Mouse (Mus musculus) CH12.LX (cell line): ENCODE results near the gene Hectd1. TPM values are rescaled to one million over a fixed set of nuclear protein-coding genes. Genes with fewer than 3 reads are reported as not detected.

Source experiments
- DNase-seq: peaks from one replicate; pipeline ENCODE4 v3.0.0-alpha.2; 2013; ENCODE audit errors: extremely low read depth
- H3K27ac ChIP-seq: 2 replicates; pipeline ENCODE4 v1.5.1; 2012; ENCODE audit warnings: low read depth, mild to moderate bottlenecking, control low read depth, moderate library complexity; ENCODE audit not compliant: insufficient read depth
- H3K27me3 ChIP-seq: replicated peaks from 2 replicates; pipeline ENCODE3; 2012; ENCODE audit warnings: inconsistent platforms
- H3K36me3 ChIP-seq, 2 experiments: replicated peaks in 1 of 2; 2 replicates each; pipeline versions ENCODE3 to v1.6.1; 2012; ENCODE audit warnings: inconsistent platforms in 1 of 2, low read length in 1 of 2, mild to moderate bottlenecking in 1 of 2, mixed read lengths in 1 of 2, moderate library complexity in 1 of 2; ENCODE audit not compliant: control insufficient read depth in 1 of 2, insufficient read depth in 1 of 2
- H3K4me1 ChIP-seq, 2 experiments: 2 replicates each; pipeline ENCODE4 v1.6.1; 2012; ENCODE audit warnings: inconsistent platforms in 1 of 2, moderate library complexity in 1 of 2; ENCODE audit not compliant: insufficient read depth in 2 of 2, control insufficient read depth in 1 of 2
- H3K4me2 ChIP-seq: 2 replicates; pipeline ENCODE4 v1.6.1; 2012; ENCODE audit warnings: low read depth, mild to moderate bottlenecking, control low read depth; ENCODE audit not compliant: poor library complexity, insufficient read depth, severe bottlenecking
- H3K4me3 ChIP-seq, 3 experiments: fragments of 150-350 bp in 1 of 3; sonication (generic) in 1 of 3; replicated peaks in 1 of 3; 2 replicates each; pipeline versions ENCODE3 to v1.5.1; 2011 to 2012; ENCODE audit warnings: low read depth in 2 of 3, low read length in 2 of 3, mild to moderate bottlenecking in 2 of 3, moderate library complexity in 2 of 3, control low read depth in 1 of 3, improper control_type of control experiment in 1 of 3, inconsistent platforms in 1 of 3, mixed read lengths in 1 of 3; ENCODE audit not compliant: poor library complexity in 1 of 3
- H3K79me2 ChIP-seq: replicated peaks from 2 replicates; pipeline ENCODE4 v1.6.1; 2012; ENCODE audit warnings: mild to moderate bottlenecking, moderate library complexity; ENCODE audit not compliant: control insufficient read depth, poor library complexity, insufficient read depth, severe bottlenecking; ENCODE audit errors: extremely low read depth
- H3K9ac ChIP-seq: 2 replicates; pipeline ENCODE4 v1.6.1; 2012; ENCODE audit warnings: low read depth, mild to moderate bottlenecking, control low read depth, moderate library complexity; ENCODE audit not compliant: insufficient read depth
- H3K9me3 ChIP-seq: replicated peaks from 2 replicates; pipeline ENCODE3; 2012; ENCODE audit warnings: low read length, inconsistent platforms, mixed read lengths
- BHLHE40 ChIP-seq: IDR thresholded peaks from 2 replicates; pipeline ENCODE4 v1.6.1; 2011; ENCODE audit warnings: mild to moderate bottlenecking, low read depth, low read length, improper control_type of control experiment
- CHD1 ChIP-seq: IDR thresholded peaks from 2 replicates; pipeline ENCODE4 v1.6.1; 2012; ENCODE audit warnings: low read depth, low read length, improper control_type of control experiment, inconsistent platforms
- CHD2 ChIP-seq: IDR thresholded peaks from 2 replicates; pipeline ENCODE4 v1.6.1; 2011; ENCODE audit warnings: low read length, improper control_type of control experiment
- CTCF ChIP-seq, 2 experiments: IDR thresholded peaks in 1 of 2; conservative IDR thresholded peaks in 1 of 2; 2 replicates each; pipeline ENCODE4 v1.5.1; 2011 to 2012; ENCODE audit warnings: low read depth in 2 of 2, low read length in 2 of 2, improper control_type of control experiment in 1 of 2, inconsistent platforms in 1 of 2, mild to moderate bottlenecking in 1 of 2, moderate library complexity in 1 of 2
- E2F4 ChIP-seq: IDR thresholded peaks from 2 replicates; pipeline ENCODE4 v1.6.1; 2011; ENCODE audit warnings: low read depth, low read length, improper control_type of control experiment; ENCODE audit not compliant: insufficient replicate concordance
- ELF1 ChIP-seq: IDR thresholded peaks from 2 replicates; pipeline ENCODE4 v1.6.1; 2014; ENCODE audit warnings: low read depth, mild to moderate bottlenecking, inconsistent platforms, low read length, improper control_type of control experiment
- EP300 ChIP-seq: IDR thresholded peaks from 2 replicates; pipeline ENCODE4 v1.6.1; 2011; ENCODE audit warnings: low read length, improper control_type of control experiment
- ETS1 ChIP-seq: conservative IDR thresholded peaks from 2 replicates; pipeline ENCODE4 v1.6.1; 2012; ENCODE audit warnings: low read depth, mild to moderate bottlenecking, inconsistent platforms, low read length, improper control_type of control experiment, moderate library complexity
- GABPA ChIP-seq: IDR thresholded peaks from 2 replicates; pipeline ENCODE4 v1.6.1; 2012; ENCODE audit warnings: low read depth, low read length, improper control_type of control experiment, inconsistent platforms; ENCODE audit not compliant: insufficient replicate concordance
- HCFC1 ChIP-seq: IDR thresholded peaks from 2 replicates; pipeline ENCODE4 v1.6.1; 2012; ENCODE audit warnings: low read depth, mild to moderate bottlenecking, inconsistent platforms, low read length, improper control_type of control experiment
- JUN ChIP-seq: IDR thresholded peaks from 2 replicates; pipeline ENCODE4 v1.6.1; 2011; ENCODE audit warnings: low read depth, mild to moderate bottlenecking, low read length, improper control_type of control experiment, moderate library complexity; ENCODE audit not compliant: insufficient read depth
- JUND ChIP-seq: conservative IDR thresholded peaks from 2 replicates; pipeline ENCODE4 v1.6.1; 2011; ENCODE audit warnings: low read depth, low read length, improper control_type of control experiment
- KAT2A ChIP-seq: IDR thresholded peaks from 2 replicates; pipeline ENCODE4 v1.6.1; 2012; ENCODE audit warnings: low read length, improper control_type of control experiment, inconsistent platforms; ENCODE audit not compliant: insufficient replicate concordance
- MAFK ChIP-seq: IDR thresholded peaks from 2 replicates; pipeline ENCODE4 v1.6.1; 2011; ENCODE audit warnings: low read length, improper control_type of control experiment; ENCODE audit not compliant: insufficient replicate concordance
- MAX ChIP-seq: IDR thresholded peaks from 2 replicates; pipeline ENCODE4 v1.6.1; 2011; ENCODE audit warnings: low read length, improper control_type of control experiment
- MAZ ChIP-seq: IDR thresholded peaks from 2 replicates; pipeline ENCODE4 v1.6.1; 2012; ENCODE audit warnings: low read depth, mild to moderate bottlenecking, inconsistent platforms, low read length, improper control_type of control experiment, moderate library complexity
- MEF2A ChIP-seq: IDR thresholded peaks from 2 replicates; pipeline ENCODE4 v1.6.1; 2014; ENCODE audit warnings: low read depth, mild to moderate bottlenecking, inconsistent platforms, low read length, improper control_type of control experiment, borderline replicate concordance
- MXI1 ChIP-seq: IDR thresholded peaks from 2 replicates; pipeline ENCODE4 v1.6.1; 2011; ENCODE audit warnings: mild to moderate bottlenecking, low read depth, low read length, improper control_type of control experiment
- MYC ChIP-seq: IDR thresholded peaks from 2 replicates; pipeline ENCODE4 v1.6.1; 2011; ENCODE audit warnings: low read depth, mild to moderate bottlenecking, improper control_type of control experiment, low read length
- NRF1 ChIP-seq: IDR thresholded peaks from 2 replicates; pipeline ENCODE4 v1.6.1; 2014; ENCODE audit warnings: low read depth, mild to moderate bottlenecking, inconsistent platforms, low read length, improper control_type of control experiment, moderate library complexity
- PAX5 ChIP-seq: IDR thresholded peaks from 2 replicates; pipeline ENCODE4 v1.6.1; 2012; ENCODE audit warnings: low read length, inconsistent platforms, mixed read lengths
- POLR2A ChIP-seq: IDR thresholded peaks from 2 replicates; pipeline ENCODE4 v1.6.1; 2011; ENCODE audit warnings: low read depth, mild to moderate bottlenecking, improper control_type of control experiment, low read length
- POLR2AphosphoS2 ChIP-seq: IDR thresholded peaks from 2 replicates; pipeline ENCODE4 v1.6.1; 2011; ENCODE audit warnings: low read depth, low read length, improper control_type of control experiment
- RAD21 ChIP-seq: IDR thresholded peaks from 2 replicates; pipeline ENCODE4 v1.6.1; 2011; ENCODE audit warnings: low read depth, mild to moderate bottlenecking, low read length, improper control_type of control experiment, moderate library complexity
- RCOR1 ChIP-seq: conservative IDR thresholded peaks from 2 replicates; pipeline ENCODE4 v1.6.1; 2012; ENCODE audit warnings: low read depth, mild to moderate bottlenecking, inconsistent platforms, low read length, improper control_type of control experiment
- TBP ChIP-seq: conservative IDR thresholded peaks from 2 replicates; pipeline ENCODE4 v1.6.1; 2011; ENCODE audit warnings: low read depth, low read length, improper control_type of control experiment
- UBTF ChIP-seq: IDR thresholded peaks from 2 replicates; pipeline ENCODE4 v1.6.1; 2012; ENCODE audit warnings: low read depth, mild to moderate bottlenecking, inconsistent platforms, low read length, improper control_type of control experiment, moderate library complexity
- USF1 ChIP-seq: IDR thresholded peaks from 2 replicates; pipeline ENCODE4 v1.6.1; 2014; ENCODE audit warnings: low read depth, mild to moderate bottlenecking, inconsistent platforms, low read length, improper control_type of control experiment
- USF2 ChIP-seq: conservative IDR thresholded peaks from 2 replicates; pipeline ENCODE4 v1.6.1; 2011; ENCODE audit warnings: low read depth, low read length, improper control_type of control experiment
- ZC3H11A ChIP-seq: IDR thresholded peaks from 2 replicates; pipeline ENCODE4 v1.6.1; 2012; ENCODE audit warnings: low read depth, mild to moderate bottlenecking, inconsistent platforms, low read length, improper control_type of control experiment
- ZKSCAN1 ChIP-seq: IDR thresholded peaks from 2 replicates; pipeline ENCODE4 v1.6.1; 2012; ENCODE audit warnings: low read depth, inconsistent platforms, low read length, improper control_type of control experiment, borderline replicate concordance
- ZMIZ1 ChIP-seq: IDR thresholded peaks from 2 replicates; pipeline ENCODE4 v1.6.1; 2012; ENCODE audit warnings: low read depth, mild to moderate bottlenecking, inconsistent platforms, low read length, improper control_type of control experiment
- ZNF384 ChIP-seq: IDR thresholded peaks from 2 replicates; pipeline ENCODE4 v1.6.1; 2012; ENCODE audit warnings: low read depth, low read length, improper control_type of control experiment, inconsistent platforms
- dilution Hi-C: fragments of 300-500 bp; cut with MboI; formaldehyde crosslinking; loops from 2 replicates; pipeline ENCODE4 v1.14.3; 2020; ENCODE audit warnings: low sequenced_read_pairs; ENCODE audit not compliant: extremely low pct_unique_long_range_greater_than_20kb, extremely low pct_ligation_motif_present
- in situ Hi-C: fragments of 300-500 bp; cut with MboI; formaldehyde crosslinking; loops from 3 replicates; pipeline ENCODE4 v1.14.3; 2019; ENCODE audit warnings: low sequenced_read_pairs, low pct_ligation_motif_present, low pct_unique_long_range_greater_than_20kb, mixed read lengths
- polyA plus RNA-seq: library from polyadenylated mRNA; unstranded; fragments of >175 nt; gene quantifications from 2 replicates; pipeline ENCODE4 v1.2.1, GENCODE M21; 2012; ENCODE audit warnings: low read depth; ENCODE audit not compliant: insufficient read length
- total RNA-seq, 2 experiments: library from RNA; depleted of rRNA; stranded (reverse); fragments of 300-350 nt in 1 of 2; fragments of >200 nt in 1 of 2; gene quantifications; 2 replicates each; pipeline ENCODE4 v1.2.3; 2012 to 2014

Gene Hectd1
- total and polyA plus RNA-seq, 3 experiments, result 36.2 to 42.3 (median 41.4) TPM

GRCm38 (mm10) chr12:51845261-51845660 lies 15.9 kb upstream of the Hectd1 start:
- DNase-seq, result no peak
- no peaks in the 10 kb centered on the region for H3K36me3 ChIP-seq
- peak overlapping the region in 1 of 3 experiments; percentile 73 for H3K4me3 ChIP-seq
- H3K79me2 ChIP-seq, result no peaks in the 10 kb centered on the region
- H3K27me3 ChIP-seq, result no peaks in the 10 kb centered on the region
- H3K4me1 ChIP-seq, result peaks cover 5 to 13% of the 10 kb centered on the region in 2 experiments; a peak in 2 of 4 replicates
- TF ChIP-seq MAFK, result 0 out of 2 replicates have a peak, but pooled peaks have one; percentile 1
- TF ChIP-seq RCOR1, result no peak; the same call in 1 of the 2 replicates
- no peaks in the 10 kb centered on the region for H3K9me3 ChIP-seq
- H3K9ac ChIP-seq, result no peak overlapping the region
- no peak overlapping the region for H3K27ac ChIP-seq
- in situ Hi-C loops, result no loop called here
- peak overlapping the region; percentile 35; the same call in 1 of the 2 replicates for H3K4me2 ChIP-seq
- dilution Hi-C loops, result no loop called here

GRCm38 (mm10) chr12:51844771-51845256 lies 15.5 kb upstream of the Hectd1 start:
- in situ Hi-C loops (no loop called here), dilution Hi-C loops (no loop called here)
- no peaks in the 10 kb centered on the region for H3K79me2 ChIP-seq
- peak overlapping the region; percentile 62 for H3K27ac ChIP-seq
- H3K4me3 ChIP-seq, result peak overlapping the region; percentile 63 to 73 (median 65)
- peak; percentile 92 for DNase-seq
- H3K27me3 ChIP-seq, result no peaks in the 10 kb centered on the region
- peak overlapping the region; percentile 48 for H3K4me2 ChIP-seq
- H3K9ac ChIP-seq, result peak overlapping the region; percentile 71
- no peaks in the 10 kb centered on the region for H3K36me3 ChIP-seq
- no peaks in the 10 kb centered on the region for H3K9me3 ChIP-seq
- peaks cover 5 to 13% of the 10 kb centered on the region in 2 experiments; a peak in 2 of 4 replicates for H3K4me1 ChIP-seq
- TF ChIP-seq TBP (peak; percentile 75), E2F4 (no peak), ZKSCAN1 (no peak), POLR2AphosphoS2 (peak; percentile 71), NRF1 (no peak), BHLHE40 (peak; percentile 61), ZMIZ1 (peak; percentile 87), JUND (peak; percentile 65), MYC (peak; percentile 54; the same call in 1 of the 2 replicates), GABPA (no peak), USF1 (no peak), KAT2A (no peak), CHD2 (peak; percentile 88), ETS1 (peak; percentile 29; the same call in 1 of the 2 replicates), UBTF (no peak), MEF2A (peak; percentile 68), HCFC1 (peak; percentile 58), MXI1 (peak; percentile 41; the same call in 1 of the 2 replicates), EP300 (peak; percentile 31; the same call in 1 of the 2 replicates), ZNF384 (no peak), RAD21 (no peak), CTCF (conservative IDR thresholded peaks at IDR 0.05 in 1 of 2, IDR thresholded peaks at IDR 0.05 in 1 of 2; ENCODE audit: low read depth in 2 of 2, low read length in 2 of 2) (no peak), POLR2A (peak; percentile 87), ZC3H11A (no peak), MAZ (no peak), RCOR1 (peak; percentile 64; the same call in 1 of the 2 replicates), USF2 (no peak), MAX (no peak), ELF1 (peak; percentile 68), PAX5 (no peak), JUN (peak; percentile 34; the same call in 1 of the 2 replicates), CHD1 (no peak; the same call in 1 of the 2 replicates)
